Mouse (Mus musculus) left cerebral cortex, postnatal 25 days (tissue): Measurements from ENCODE around the gene Lhx3. TPM values are rescaled to one million over a fixed set of nuclear protein-coding genes. Genes with fewer than 3 reads are reported as not detected.

Source experiments
- DNase-seq, 2 experiments: peaks; one replicate each; pipeline ENCODE4 v3.0.0; 2022; ENCODE audit warnings: low spot score in 2 of 2, mixed read lengths in 1 of 2
- intact Hi-C: fragments of 180-260 bp; cut with DNase I; formaldehyde crosslinking; loops from one replicate; pipeline ENCODE4 v1.15.1; 2025
- total RNA-seq, 2 experiments: library from RNA; stranded (reverse); gene quantifications; 2 replicates each; pipeline ENCODE4 v1.2.3; 2021

The Lhx3 gene
- total RNA-seq, 2 experiments from 2014 or later = 0.16 TPM; not detected in 1

DNA sequence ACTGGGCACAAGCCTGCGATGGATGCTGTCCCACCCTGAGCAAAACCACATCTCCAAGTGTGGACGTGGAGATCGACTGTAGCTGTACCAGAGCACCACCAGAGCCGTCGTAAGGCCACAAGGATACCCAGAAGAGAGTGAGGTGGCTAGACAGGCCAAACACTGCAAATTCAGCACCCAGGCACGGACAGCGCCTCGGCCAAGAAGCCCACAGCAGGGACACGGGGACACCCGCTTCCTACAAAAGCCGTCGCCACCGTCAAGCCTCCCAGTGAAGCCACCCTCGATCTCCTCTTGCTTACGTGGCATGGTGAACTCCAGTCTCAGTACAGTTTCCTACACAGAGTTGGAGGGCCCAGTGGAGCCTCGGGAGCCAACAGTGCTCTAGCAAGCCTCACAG, 3.0 kb downstream of the Lhx3 start:
- intact Hi-C loops = no loop called here
- no peak for DNase-seq

DNA sequence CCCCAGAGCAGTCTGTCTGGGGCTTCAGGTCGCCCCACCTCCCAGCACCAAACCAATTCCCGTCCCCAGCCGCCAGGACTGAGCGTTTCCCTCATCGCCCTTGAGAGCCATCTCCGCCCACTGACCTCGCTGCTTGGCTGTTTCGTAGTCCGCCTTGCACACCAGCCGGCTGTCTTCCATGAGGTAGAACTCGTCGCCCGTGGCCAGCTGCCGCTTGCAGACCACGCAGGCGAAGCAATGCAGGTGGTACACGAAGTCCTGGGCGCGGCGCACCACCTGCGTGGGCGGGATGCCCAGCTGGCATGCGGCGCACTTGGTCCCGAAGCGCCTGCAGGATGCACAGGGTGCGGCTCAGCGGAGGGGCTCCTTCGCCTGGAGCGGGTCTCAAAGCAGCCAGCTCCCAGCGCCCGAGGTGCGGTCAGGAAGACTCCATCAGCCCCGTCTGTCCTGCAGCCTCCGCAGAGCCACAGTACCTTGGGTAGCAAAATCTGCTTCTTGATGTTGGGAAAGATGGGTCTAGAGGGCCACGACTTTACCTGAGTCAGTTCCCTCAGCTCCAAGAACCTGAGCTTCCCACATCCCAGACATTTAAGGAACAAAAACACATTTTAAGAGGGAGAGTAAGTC, 5.1 kb downstream of the Lhx3 start:
- DNase-seq = peak; percentile 30 to 34
- intact Hi-C loops = no loop called here

DNA sequence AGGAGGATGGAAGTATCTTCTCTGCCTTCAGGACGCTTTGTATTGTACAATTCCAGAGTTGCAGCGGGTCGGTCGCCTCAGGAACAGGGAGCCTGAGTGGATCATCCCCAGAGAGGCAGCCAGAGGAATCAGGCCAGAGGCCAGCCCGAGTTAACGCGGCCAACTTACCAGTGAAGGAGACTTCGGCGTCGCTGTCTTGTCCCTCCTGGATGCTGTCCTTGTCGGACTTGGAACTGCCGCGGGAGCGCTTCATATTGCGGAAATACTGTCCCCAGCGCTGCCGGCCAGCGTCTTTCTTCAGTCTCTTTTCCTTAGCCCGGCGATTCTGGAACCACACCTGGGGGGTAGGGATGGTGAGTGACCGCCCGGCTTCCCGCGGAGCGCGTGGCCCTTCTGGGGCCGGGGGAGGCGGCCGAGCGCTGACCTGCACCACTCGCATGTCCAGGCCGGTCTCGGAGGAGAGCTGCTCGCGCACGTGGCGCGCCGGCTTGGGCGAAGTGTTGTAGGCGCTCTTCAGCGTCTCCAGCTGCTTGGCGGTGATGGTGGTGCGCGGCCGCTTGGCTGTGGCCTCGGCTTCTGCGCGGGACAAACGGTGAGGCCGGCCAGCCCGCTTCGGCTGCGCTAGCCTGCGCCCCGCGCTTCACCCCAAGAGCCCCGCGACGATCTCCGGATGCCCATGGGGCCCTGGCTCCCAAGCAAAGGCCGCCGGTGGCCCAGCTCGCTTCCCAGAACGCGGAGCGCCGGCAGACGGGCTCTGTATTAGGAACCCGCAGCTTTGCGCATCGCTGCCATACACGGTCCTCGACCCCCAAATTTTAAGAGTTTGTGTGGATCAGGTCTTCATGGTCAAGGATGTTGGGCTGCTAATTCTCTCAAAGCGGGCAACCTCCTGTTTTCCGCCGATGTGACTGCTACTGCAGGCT, 5.9 kb downstream of the Lhx3 start:
- DNase-seq = no peak
- intact Hi-C loops = no loop called here

DNA sequence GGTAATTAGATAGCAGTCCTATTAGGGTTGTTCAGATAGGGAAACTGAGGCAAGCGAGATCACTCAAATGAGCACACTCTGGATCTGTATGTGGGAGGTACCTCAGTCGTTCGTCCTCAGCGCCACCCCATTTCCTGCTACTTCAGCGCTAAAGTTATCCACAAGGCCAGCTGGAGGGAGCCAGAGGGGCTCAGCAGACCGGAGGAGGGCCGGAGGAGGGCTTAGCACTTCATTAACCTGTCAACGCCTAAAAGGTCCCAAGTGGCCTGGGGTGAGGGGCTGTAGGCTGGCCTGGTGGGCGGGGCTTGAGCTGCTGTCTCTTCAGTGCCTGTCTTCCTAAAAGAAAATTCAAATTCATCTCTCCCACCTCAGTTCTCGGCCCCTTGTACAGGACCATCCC, 9.6 kb downstream of the Lhx3 start:
- intact Hi-C loops = no loop called here
- no peak for DNase-seq

DNA sequence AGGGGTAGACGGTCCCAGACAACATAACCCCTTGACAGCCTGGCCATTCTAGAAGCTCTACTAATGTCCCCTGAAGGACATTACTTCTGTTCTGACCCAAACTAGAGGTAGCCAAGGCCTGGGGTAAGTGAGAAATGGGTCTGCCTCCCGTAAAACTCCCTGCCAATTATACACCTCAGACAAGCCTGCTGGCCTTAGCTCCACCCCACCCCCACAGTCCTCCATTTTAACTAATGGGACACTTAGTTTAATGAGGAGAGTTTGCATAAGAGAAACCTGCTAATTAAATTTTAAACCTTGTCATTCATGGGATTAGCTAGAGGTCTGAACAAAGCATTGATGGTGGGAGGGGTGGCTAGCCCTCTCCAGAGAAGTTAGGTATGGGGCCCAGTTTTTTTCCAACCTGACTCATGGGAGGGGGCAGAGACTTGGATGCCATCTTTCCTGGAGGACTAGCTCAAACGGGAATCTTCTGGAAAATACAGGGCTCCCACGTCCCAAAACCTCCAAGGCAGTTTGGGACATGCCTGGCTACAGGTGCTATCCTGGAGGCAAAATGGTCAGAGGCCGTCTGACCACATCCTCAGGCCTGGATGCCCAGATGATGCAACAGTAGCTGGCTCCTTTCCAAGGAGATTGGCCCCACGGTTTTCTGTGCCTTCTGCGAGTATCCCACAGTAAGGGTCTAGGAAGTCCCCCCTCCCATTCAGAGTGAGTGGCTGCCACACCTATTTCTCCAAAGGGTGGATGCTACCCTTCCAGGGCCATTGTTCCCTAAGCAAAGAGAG, 13.3 kb downstream of the Lhx3 start:
- intact Hi-C loops = no loop called here
- no peak for DNase-seq

DNA sequence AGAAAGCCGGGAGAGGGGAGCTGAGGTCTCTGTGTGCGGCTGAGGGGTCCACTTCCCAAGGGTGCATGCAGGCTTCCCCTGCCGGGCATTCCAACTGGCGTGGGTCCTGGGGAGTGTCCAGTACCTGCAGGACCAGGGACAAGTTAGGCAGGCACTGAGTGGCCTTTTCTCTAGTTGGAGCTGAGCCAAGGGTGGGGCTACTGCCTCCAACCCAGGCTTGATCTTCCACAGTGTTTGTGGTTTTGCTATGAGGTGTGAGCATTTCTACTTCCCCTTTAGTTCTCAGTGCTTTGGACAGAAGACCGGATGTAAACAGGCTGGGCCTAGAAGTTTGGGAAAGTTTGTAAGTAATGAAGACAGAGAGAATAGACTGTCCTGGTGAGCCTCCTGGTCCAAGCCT, 19.6 kb downstream of the Lhx3 start:
- intact Hi-C loops = no loop called here
- DNase-seq = no peak

DNA sequence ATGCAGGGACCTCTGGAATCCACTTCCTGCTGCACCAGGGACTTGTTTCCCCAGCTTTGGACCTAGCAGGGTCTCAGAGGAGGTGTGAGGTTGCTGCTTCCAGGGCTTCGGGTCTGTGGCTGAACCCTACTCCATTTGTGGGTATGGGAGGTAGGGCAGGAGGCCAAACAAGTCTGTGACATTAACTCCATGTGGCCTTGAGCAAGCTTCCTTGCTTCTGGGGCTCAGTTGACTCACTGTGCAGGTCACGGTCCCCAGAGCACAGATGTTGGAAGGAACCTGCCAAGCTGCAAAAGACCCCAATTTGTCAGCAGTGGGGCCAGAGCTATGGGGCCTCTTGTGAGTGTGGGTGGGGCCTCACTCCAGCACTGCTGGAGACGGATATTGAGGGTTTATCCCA, 23.7 kb downstream of the Lhx3 start:
- intact Hi-C loops = no loop called here
- DNase-seq = no peak

DNA sequence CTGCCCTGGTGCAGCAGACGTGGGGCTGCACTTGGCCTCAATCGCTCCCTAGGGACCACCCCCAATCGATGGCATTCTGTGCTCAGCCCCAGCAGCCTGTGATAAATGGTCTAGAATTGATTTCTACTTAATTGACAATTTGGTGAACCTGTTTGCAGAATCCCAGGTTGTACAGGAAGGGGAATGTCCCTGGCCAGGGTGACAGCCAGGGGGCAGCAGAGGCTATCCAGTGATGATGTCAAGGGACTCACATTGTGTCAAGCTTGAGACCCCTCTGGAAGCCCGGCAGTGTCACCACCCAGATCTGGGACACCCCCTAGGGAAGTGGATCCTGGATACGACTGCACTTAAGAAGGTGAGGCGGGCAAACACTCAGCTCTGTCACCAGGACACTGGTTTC, 25.4 kb downstream of the Lhx3 start:
- intact Hi-C loops = loop anchor here (1.0 kb wide), 1 partner anchor 91 kb away; no protein-coding TSS in a partner anchor

DNA sequence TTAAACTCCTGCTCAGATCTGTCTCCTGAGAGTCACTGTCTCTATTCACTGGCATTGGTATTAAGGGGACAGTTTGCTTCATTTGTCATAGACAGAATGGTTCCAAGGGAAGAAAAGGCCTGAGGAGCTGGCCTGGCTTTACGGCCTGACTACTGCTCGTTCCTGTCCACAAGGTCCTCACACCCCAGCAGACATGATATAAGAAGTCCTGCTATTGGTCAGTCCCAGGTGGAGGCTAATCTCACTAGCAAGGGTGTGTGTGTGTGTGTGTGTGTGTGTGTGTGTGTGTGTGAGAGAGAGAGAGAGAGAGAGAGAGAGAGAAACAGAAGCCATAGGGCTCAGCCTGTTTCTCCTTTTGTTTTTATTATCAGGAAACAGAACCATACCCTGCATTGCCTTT, 30.9 kb downstream of the Lhx3 start:
- intact Hi-C loops = no loop called here
- no peak for DNase-seq

More for the DNA sequence above, 25.4 kb downstream of the Lhx3 start:
- DNase-seq = no peak

DNA sequence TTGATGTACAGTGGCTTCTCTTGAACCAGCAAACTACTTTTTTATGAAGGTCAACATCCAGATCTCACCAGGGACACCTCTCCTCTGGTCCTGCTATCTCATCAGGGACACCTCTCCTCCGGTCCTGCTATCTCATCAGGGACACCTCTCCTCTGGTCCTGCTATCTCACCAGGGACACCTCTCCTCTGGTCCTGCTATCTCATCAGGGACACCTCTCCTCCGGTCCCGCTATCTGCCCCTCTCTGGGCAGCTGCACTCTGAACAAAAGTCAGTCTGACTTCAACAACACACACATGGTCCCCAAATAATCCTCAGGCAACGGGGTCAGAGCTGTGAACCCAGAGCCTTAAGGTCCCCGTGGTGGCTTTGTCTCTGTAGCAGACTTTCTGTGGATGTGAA, 31.4 kb downstream of the Lhx3 start:
- DNase-seq = no peak
- intact Hi-C loops = no loop called here

DNA sequence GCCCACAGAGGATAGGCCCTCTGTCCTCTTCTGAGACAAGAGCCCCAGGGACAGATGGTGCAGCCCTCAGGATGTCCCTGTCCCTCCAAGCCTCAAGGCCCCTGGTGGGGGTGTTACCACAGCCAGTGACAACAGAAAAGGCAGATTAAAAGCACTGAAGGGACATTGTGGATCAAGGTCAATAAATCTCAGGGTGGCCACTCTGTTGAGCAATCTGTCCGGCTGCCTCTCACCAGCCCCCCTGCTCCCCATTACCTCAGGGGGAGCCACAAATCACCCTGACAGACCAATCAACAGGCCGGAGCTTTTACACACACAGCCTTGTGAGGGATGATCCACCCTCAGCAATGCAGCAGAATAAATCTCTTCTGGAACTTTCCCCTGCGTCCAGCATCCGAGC, 32.9 kb downstream of the Lhx3 start:
- intact Hi-C loops = no loop called here
- DNase-seq = no peak

DNA sequence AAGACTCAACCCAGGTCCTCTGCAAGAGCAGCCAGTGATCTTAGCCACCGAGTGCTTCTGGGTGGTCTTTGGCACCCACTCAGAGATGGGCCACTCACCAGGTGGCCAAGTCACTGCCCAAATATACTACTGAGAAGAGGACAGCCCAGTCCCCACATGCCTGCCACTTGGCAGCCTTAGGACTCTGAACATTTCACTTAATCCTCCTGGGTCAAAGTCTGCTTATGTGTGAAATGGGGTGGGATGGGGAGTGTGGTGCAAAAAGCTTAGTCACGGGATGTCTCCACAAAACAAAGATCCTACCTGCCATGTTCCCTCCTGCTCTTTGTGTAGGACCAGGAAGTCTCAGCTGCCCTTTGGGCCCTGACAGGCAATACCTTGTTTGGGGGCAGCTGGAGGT, 35.9 kb downstream of the Lhx3 start:
- intact Hi-C loops = no loop called here

DNA sequence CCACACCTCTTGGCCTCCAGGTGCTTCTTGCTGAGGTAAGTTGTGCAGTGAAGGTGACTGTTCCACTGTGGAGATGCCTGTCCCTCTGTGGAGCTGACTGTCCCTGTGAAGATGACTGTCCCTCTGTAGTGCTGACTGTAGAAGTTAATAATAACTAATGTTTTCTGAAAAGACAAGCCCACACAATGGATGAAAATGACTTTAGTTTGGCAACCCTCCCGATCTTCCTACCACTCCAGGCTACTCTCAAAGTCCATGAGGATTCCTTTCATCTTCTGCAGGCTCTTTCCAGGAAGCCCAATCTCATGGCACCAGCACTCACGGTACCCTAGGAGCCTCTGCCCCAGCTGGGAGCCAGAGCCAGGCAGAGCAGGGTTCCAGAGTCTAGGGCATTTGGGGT, 37.7 kb downstream of the Lhx3 start:
- DNase-seq = peak in 1 of 2 experiments; percentile 53
- intact Hi-C loops = no loop called here

More for the DNA sequence above, 35.9 kb downstream of the Lhx3 start:
- DNase-seq = no peak

DNA sequence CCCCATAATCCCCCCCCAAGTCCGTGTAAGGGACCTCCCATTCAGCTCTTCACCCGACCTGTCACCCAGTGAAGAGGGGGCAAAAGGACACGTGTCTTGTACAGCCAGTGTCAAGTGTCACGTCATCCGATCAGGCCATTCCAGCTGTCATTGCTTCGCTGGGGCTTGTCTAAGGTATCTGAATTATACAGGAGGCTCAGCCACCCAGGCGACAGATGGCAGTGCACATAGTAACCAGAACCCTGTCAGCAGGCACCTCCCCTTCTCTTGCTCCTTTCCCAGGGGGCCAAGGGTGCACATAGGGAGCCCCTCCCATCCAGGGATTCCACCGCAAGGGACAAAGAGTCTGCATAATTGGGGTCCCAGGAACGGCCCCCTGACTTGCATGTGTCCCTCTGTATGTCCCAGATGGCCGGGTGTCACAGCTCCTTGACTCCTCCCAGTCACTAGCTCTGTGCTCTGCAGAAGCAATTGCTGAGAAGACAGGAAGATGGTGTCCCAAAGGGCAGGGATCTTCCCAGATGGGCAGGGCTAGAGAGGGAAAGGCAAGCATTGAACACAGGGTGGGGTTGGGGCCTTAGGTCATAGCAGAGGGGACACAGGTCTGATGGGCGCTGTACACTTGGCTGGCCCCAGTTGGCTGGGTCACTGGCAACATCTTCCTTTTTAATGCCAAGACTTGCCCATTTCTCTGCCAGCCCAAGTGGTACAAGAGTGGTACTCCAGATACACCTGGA, 39.1 kb downstream of the Lhx3 start:
- DNase-seq = no peak
- intact Hi-C loops = no loop called here

DNA sequence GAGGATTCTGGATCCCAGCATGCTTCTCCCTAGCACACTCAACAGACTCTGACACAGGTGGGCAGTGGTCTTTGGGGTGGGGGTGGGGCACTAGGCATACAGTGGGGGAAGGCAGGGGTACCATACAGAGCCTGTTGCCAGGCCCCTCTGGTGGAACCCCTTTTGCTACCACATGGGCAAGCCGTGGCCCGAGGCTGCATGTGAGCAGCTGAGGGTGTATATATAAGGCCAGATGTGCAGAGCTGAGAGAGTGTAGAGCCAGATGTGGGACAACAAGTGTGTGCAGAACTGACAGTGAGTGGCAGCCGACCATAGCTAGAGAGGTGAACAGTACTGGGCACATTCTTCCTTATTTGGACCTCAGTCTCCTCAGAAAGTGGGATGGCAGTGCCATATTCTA, 41.2 kb downstream of the Lhx3 start:
- no peak for DNase-seq
- intact Hi-C loops = no loop called here

DNA sequence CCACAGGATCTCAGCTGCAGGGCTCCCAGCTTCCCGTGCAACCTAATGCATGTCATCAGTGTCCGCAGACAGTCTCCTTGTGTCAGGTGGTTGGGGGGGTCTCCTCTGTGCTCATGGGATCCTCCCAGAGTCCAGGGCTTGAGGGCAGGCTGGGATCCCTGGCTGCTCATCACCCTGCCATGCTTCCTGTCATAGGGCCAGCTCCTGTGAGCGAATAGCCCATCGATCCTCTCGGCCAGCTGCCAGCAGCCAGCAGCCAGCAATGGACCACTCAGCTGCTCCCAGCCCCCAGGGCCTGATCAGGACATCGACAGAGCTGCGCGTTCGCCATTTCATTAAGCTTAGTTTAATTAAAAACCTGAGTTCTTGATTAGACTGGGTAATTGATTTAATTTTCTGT, 50.0 kb downstream of the Lhx3 start:
- DNase-seq = no peak
- intact Hi-C loops = loop anchor here (10.0 kb wide), 1 partner anchor 407 kb away; no protein-coding TSS in a partner anchor

DNA sequence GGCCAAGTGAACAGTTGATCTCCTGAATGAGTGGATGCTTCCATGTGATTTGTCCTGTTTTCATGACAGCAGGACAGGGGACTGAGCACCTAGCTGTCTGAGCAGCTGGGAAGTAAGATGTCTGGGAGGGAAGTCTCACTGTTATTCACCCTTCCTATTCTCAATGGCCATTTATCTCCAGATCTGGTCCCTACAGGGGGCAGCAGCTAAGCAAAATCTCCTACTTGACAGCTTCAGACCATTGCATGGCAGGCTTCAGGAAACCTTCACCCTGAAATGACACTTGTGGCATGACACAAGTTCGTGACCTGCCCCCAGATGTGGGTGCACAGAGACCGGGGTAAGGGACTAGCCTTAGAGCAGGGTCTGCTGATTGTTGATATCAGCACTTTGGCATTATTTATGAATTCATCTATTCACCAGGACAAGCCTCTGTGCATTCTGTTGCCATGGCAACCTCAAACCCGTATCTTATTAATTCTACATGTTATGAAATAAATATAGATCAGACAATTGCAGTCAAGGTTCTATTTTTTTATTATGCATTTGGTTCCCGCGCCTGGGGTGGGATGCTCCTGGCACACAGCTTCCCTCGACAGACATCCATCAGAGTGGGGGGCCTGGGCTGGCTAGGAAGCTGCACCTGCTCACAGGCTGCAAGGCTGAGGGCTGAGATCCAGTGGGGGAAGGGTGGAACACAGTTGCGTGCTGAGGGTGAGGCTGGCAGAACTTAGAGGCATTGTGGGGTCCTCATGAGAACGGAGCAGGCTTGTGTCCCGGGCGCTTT, 51.7 kb downstream of the Lhx3 start:
- intact Hi-C loops = loop anchor here (10.0 kb wide), 1 partner anchor 408 kb away; no protein-coding TSS in a partner anchor

DNA sequence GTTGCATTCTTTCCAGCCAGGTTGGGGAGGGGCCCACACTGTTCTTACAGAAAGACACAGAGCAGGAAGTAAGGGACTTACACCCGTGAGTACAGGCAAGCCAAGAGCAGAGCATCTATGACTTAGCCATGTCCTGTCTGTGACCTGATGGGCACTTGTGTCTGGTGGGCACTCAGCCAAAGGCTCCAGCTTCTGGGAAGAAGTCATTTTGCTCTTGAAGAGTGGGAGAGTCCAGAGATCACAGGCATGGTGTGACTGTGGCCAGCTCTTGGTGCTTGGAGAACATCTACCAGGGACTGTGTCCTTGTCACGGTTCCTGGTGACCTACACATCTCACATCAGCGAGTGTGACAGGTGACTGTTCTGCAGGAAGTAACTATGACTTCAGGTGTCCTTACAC, 52.4 kb downstream of the Lhx3 start:
- no peak for DNase-seq
- intact Hi-C loops = loop anchor here (10.0 kb wide), 1 partner anchor 409 kb away; no protein-coding TSS in a partner anchor

More for the DNA sequence above, 51.7 kb downstream of the Lhx3 start:
- peak; percentile 15 to 45 for DNase-seq

DNA sequence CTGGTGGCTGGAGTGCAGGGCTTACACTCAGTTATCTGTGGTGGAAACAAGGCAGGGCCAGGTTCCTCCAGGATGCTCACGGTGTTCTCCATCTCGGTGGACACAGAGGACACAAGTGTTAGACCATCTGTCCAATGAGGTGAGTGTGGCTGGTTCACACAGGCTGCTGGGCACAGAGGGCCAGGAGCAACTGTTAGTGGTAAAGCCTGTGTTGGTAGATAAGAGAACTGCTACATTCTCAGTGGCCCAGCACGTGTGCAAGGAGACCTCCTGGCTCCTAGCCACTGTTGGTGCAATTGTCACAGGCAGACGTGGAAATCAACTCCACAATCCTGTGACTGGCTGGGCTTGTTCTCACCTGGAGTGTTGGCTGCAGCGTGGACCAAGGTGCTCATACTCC, 53.5 kb downstream of the Lhx3 start:
- DNase-seq = no peak
- intact Hi-C loops = loop anchor here (1.0 to 10.0 kb wide), 2 partner anchors 119 to 410 kb away; no protein-coding TSS in a partner anchor
